Mouse (Mus musculus): ENCODE data around the gene Zfp967. TPM values are rescaled to one million over a fixed set of nuclear protein-coding genes. Genes with fewer than 3 reads are reported as not detected.

The Zfp967 gene
- not detected in 2 replicates for polyA plus RNA-seq (2015; fragmentation: Nextera tagmentation; extraction: Ambion mirVana)

DNA sequence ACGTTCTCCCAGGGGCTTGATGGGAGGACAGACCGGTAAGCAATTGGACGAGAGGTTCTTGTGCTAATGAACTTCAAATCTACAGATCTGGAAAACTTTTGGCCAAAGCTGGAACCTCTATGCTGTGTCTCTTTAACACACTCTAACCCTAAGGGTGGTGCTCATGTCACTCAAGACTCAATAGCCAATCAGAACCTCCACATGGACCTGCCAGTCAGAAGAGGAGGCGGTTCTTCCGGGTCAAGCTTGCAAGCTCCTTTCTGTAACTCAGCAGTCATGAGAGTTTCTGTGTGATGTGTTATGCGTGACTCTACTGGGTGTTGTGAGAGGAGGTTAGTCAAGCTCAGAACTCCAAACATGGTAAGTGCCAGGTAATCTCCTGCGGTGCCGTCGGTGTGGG, at the start of gene Zfp967:
Gene Zfp967, plus strand, starts transcription at position 301 of the 400 bp plus-strand sequence.

DNA sequence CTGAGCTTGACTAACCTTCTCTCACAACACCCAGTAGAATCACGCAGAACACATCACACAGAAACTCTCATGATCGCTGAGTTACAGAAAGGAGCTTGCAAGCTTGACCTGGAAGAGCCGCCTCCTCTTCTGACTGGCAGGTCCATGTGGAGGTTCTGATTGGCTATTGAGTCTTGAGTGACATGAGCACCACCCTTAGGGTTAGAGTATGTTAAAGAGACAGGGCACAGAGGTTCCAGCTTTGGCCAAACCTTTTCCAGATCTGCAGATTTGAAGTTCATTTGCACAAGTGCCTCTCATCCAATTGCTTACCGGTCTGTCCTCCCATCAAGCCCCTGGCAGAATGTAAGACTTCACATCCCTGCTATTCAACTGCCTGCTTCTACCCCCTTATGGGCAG, 34.2 kb upstream of the Zfp967 start, which contains the start of gene Gm14434:
Gene Gm14434, minus strand, starts transcription at position 101 of the 400 bp plus-strand sequence.

Other genes starting within 250 kb of the Zfp967 start
- not detected in 2 replicates for gene Gm11009, start 201.6 kb upstream of the Zfp967 start, polyA plus RNA-seq (2015; fragmentation: Nextera tagmentation; extraction: Ambion mirVana)
- 12.7 and 14.5 TPM in 2 replicates for gene Gm14435, start 97.5 kb upstream of the Zfp967 start, polyA plus RNA-seq (2015; fragmentation: Nextera tagmentation; extraction: Ambion mirVana)
- gene Gm14434, start 34.3 kb upstream of the Zfp967 start, polyA plus RNA-seq (2015; fragmentation: Nextera tagmentation; extraction: Ambion mirVana): 20.3 and 21.6 TPM in 2 replicates
- gene Gm14308, start 115.3 kb downstream of the Zfp967 start, polyA plus RNA-seq (2015; fragmentation: Nextera tagmentation; extraction: Ambion mirVana): 21.5 and 36.0 TPM in 2 replicates
- gene Zfp973, start 149.5 kb downstream of the Zfp967 start, polyA plus RNA-seq (2015; fragmentation: Nextera tagmentation; extraction: Ambion mirVana): 10.2 and 11.9 TPM in 2 replicates
- 56.0 and 56.1 TPM in 2 replicates for gene Gm14305, start 187.3 kb downstream of the Zfp967 start, polyA plus RNA-seq (2015; fragmentation: Nextera tagmentation; extraction: Ambion mirVana)

Data from neural tube, postnatal 0 days (tissue).